In genomic region chr17:35639352-35639751, GRCm38 (mm10) we compare ENCODE assay signal across 15 mouse cellular contexts. TPM values are rescaled to one million over a fixed set of nuclear protein-coding genes. Genes with fewer than 3 reads are reported as not detected.
A peak's percentile ranks its signal among the peaks of the same experiment; 100 is the strongest.
DNase-seq lines count a peak whose midpoint lies in the region; ATAC-seq and TF ChIP-seq lines count a peak whose summit lies in the region.
"Had no signal": no experiment of that assay in that cellular context is flagged by ENCODE, and none has a peak within 500 bp of the region (broad histone marks: within the 10 kb centered on the region; RNA-seq: fewer than 3 reads in every experiment).

No protein-coding gene starts in this region.

- H3K9me3 ChIP-seq in heart, embryonic 13.5 days: no peaks in the 10 kb centered on the region
- no peaks in the 10 kb centered on the region for H3K9me3 ChIP-seq in lung, embryonic 14.5 days (ENCODE audit: low read depth, low read length)
- no peaks in the 10 kb centered on the region for H3K9me3 ChIP-seq in neural tube, embryonic 15.5 days (replicated peaks)

- 28% methylated on average over 6 of the region's 6 CpGs for WGBS in heart, embryonic 13.5 days
- WGBS in lung, embryonic 14.5 days: 46% methylated on average over 6 of the region's 6 CpGs
- WGBS in neural tube, embryonic 15.5 days: 85% methylated on average over 6 of the region's 6 CpGs

- peak overlapping the region; percentile 64 for H3K4me2 ChIP-seq in heart, embryonic 13.5 days
- H3K4me2 ChIP-seq in lung, embryonic 14.5 days: peak overlapping the region; percentile 39
- H3K4me2 ChIP-seq in neural tube, embryonic 15.5 days: peak overlapping the region; percentile 34

- peaks cover 23% of the 10 kb centered on the region for H3K4me1 ChIP-seq in heart, embryonic 13.5 days
- H3K4me1 ChIP-seq in lung, embryonic 14.5 days (ENCODE audit: insufficient read depth): peaks cover 14% of the 10 kb centered on the region
- peaks cover 7% of the 10 kb centered on the region for H3K4me1 ChIP-seq in embryonic fibroblast, embryonic 13.5 days (ENCODE audit: control insufficient read depth, insufficient read depth, low read length)
- H3K4me1 ChIP-seq in neural tube, embryonic 15.5 days: peaks cover 4% of the 10 kb centered on the region

- H3K4me3 ChIP-seq in heart, embryonic 13.5 days: peak overlapping the region; percentile 33
- H3K4me3 ChIP-seq in lung, embryonic 14.5 days (ENCODE audit: low read depth, low read length): no peak overlapping the region
- H3K4me3 ChIP-seq in embryonic fibroblast, embryonic 13.5 days (ENCODE audit: insufficient read depth, low read length): no peak overlapping the region
- H3K4me3 ChIP-seq in neural tube, embryonic 15.5 days (replicated peaks): no peak overlapping the region

- peaks cover 41% of the 10 kb centered on the region for H3K27me3 ChIP-seq in heart, embryonic 13.5 days (replicated peaks)
- no peaks in the 10 kb centered on the region for H3K27me3 ChIP-seq in lung, embryonic 14.5 days (ENCODE audit: insufficient read depth, low read length)
- peaks cover 7% of the 10 kb centered on the region; the same call in 1 of the 2 replicates for H3K27me3 ChIP-seq in neural tube, embryonic 15.5 days (replicated peaks)

- TF ChIP-seq POLR2A in embryonic fibroblast, embryonic 13.5 days (IDR thresholded peaks at IDR 0.05; ENCODE audit: low read depth, low read length): no peak

- no peaks in the 10 kb centered on the region for H3K36me3 ChIP-seq in heart, embryonic 13.5 days
- H3K36me3 ChIP-seq in lung, embryonic 14.5 days (ENCODE audit: insufficient read depth): no peaks in the 10 kb centered on the region
- no peaks in the 10 kb centered on the region for H3K36me3 ChIP-seq in neural tube, embryonic 15.5 days

- no peak for ATAC-seq in heart, embryonic 13.5 days (ENCODE audit: extremely low read depth, insufficient number of reproducible peaks, low FRiP score, low TSS enrichment)
- ATAC-seq in lung, embryonic 14.5 days (ENCODE audit: insufficient read depth): no peak
- no peak for ATAC-seq in neural tube, embryonic 15.5 days (ENCODE audit: low FRiP score)

- intact Hi-C loops in heart, postnatal 14 days (cut with DNase I): no loop called here

- H3K27ac ChIP-seq in heart, embryonic 13.5 days (replicated peaks): peak overlapping the region; percentile 84
- peak overlapping the region; percentile 79 for H3K27ac ChIP-seq in lung, embryonic 14.5 days (ENCODE audit: low read depth)
- peak overlapping the region; percentile 85 for H3K27ac ChIP-seq in embryonic fibroblast, embryonic 13.5 days (ENCODE audit: insufficient read depth, low read length)
- H3K27ac ChIP-seq in neural tube, embryonic 15.5 days (replicated peaks): no peak overlapping the region

- peak overlapping the region; percentile 52 for H3K9ac ChIP-seq in heart, embryonic 13.5 days
- H3K9ac ChIP-seq in lung, embryonic 14.5 days: no peak overlapping the region
- no peak overlapping the region for H3K9ac ChIP-seq in neural tube, embryonic 15.5 days (replicated peaks)

- TF ChIP-seq CTCF in lung, embryonic 14.5 days (IDR thresholded peaks at IDR 0.05; ENCODE audit: low read depth): no peak
- no peak for TF ChIP-seq CTCF in embryonic fibroblast, embryonic 13.5 days (IDR thresholded peaks at IDR 0.05; ENCODE audit: borderline replicate concordance, insufficient read depth, low read length)

- DNase-seq in heart, postnatal 14 days: no peak
- no peak for DNase-seq in lung, embryonic 14.5 days
- DNase-seq in lung, postnatal 4 days: no peak
- DNase-seq in frontal cortex, postnatal 25 days (ENCODE audit: low spot score in 2 of 2): no peak
- DNase-seq in adrenal gland, postnatal 4 days (ENCODE audit: low spot score in 2 of 2): no peak

RNA-seq across cellular contexts. Expression of gene Mucl3, which starts 4.1 kb away (rescaled TPM):
- 0.36 and 0.39 TPM in 2 replicates for polyA plus RNA-seq in heart, embryonic 13.5 days (2015; fragmentation: Nextera tagmentation; extraction: Ambion mirVana)
- not detected for total RNA-seq in heart, postnatal 14 days (2021)
- 1.0 and 1.4 TPM in 2 replicates for polyA plus RNA-seq in lung, embryonic 14.5 days (2014; fragmentation: Nextera tagmentation; extraction: Ambion mirVana)
- polyA plus RNA-seq in embryonic fibroblast, embryonic 13.5 days (2011; ENCODE audit: insufficient read length, low read depth, missing spikeins): 0.18 and 0.19 TPM in 2 replicates
- polyA plus RNA-seq in neural tube, embryonic 15.5 days (2015; fragmentation: Nextera tagmentation; extraction: Ambion mirVana): 0.22 TPM in 1 of 2 replicates, not detected in the other
- total RNA-seq in adrenal gland, postnatal 4 days (2021): under 1 TPM in 1 of 2 experiments, not detected in 1; 0.11 TPM
- total RNA-seq: heart, adult 18-20 months; left cerebral cortex, postnatal 10 days had no signal
- polyA plus RNA-seq: liver, embryonic 16.5 days; midbrain, embryonic 14.5 days; neural tube, embryonic 11.5 days; spleen, adult 2 months had no signal

RNA-seq across cellular contexts. Expression of gene Gm9573, which starts 12.9 kb away (rescaled TPM):
- not detected in 2 replicates for polyA plus RNA-seq in heart, embryonic 13.5 days (2015; fragmentation: Nextera tagmentation; extraction: Ambion mirVana)
- not detected for total RNA-seq in heart, postnatal 14 days (2021)
- polyA plus RNA-seq in lung, embryonic 14.5 days (2014; fragmentation: Nextera tagmentation; extraction: Ambion mirVana): not detected in 2 replicates
- polyA plus RNA-seq in embryonic fibroblast, embryonic 13.5 days (2011; ENCODE audit: insufficient read length, low read depth, missing spikeins): not detected in 2 replicates
- not detected in 2 replicates for polyA plus RNA-seq in neural tube, embryonic 15.5 days (2015; fragmentation: Nextera tagmentation; extraction: Ambion mirVana)
- not detected for total RNA-seq in adrenal gland, postnatal 4 days (2021)
- total RNA-seq: heart, adult 18-20 months; left cerebral cortex, postnatal 10 days had no signal
- polyA plus RNA-seq: forebrain, embryonic 11.5 days; liver, embryonic 16.5 days; midbrain, embryonic 14.5 days; neural tube, embryonic 11.5 days; spleen, adult 2 months had no signal

RNA-seq across cellular contexts. Expression of gene Vars2, which starts 28.0 kb away (rescaled TPM):
- 12.2 and 13.5 TPM in 2 replicates for polyA plus RNA-seq in heart, embryonic 13.5 days (2015; fragmentation: Nextera tagmentation; extraction: Ambion mirVana)
- 10 to 100 TPM; 29.6 to 30.7 TPM for total RNA-seq in heart, postnatal 14 days (2021)
- 22.4 and 24.1 TPM in 2 replicates for polyA plus RNA-seq in lung, embryonic 14.5 days (2014; fragmentation: Nextera tagmentation; extraction: Ambion mirVana)
- 12.3 and 14.3 TPM in 2 replicates for polyA plus RNA-seq in embryonic fibroblast, embryonic 13.5 days (2011; ENCODE audit: insufficient read length, low read depth, missing spikeins)
- polyA plus RNA-seq in neural tube, embryonic 15.5 days (2015; fragmentation: Nextera tagmentation; extraction: Ambion mirVana): 12.8 and 17.9 TPM in 2 replicates
- total RNA-seq in adrenal gland, postnatal 4 days (2021): 10 to 100 TPM; 57.7 to 61.0 TPM

RNA-seq across cellular contexts. Expression of gene Gtf2h4, which starts 34.2 kb away (rescaled TPM):
- 25.7 and 27.7 TPM in 2 replicates for polyA plus RNA-seq in heart, embryonic 13.5 days (2015; fragmentation: Nextera tagmentation; extraction: Ambion mirVana)
- total RNA-seq in heart, postnatal 14 days (2021): 10 to 100 TPM; 16.8 to 23.2 TPM
- 47.4 and 49.3 TPM in 2 replicates for polyA plus RNA-seq in lung, embryonic 14.5 days (2014; fragmentation: Nextera tagmentation; extraction: Ambion mirVana)
- polyA plus RNA-seq in embryonic fibroblast, embryonic 13.5 days (2011; ENCODE audit: insufficient read length, low read depth, missing spikeins): 28.7 and 40.5 TPM in 2 replicates
- polyA plus RNA-seq in neural tube, embryonic 15.5 days (2015; fragmentation: Nextera tagmentation; extraction: Ambion mirVana): 24.1 and 30.7 TPM in 2 replicates
- 10 to 100 TPM; 30.1 to 31.4 TPM for total RNA-seq in adrenal gland, postnatal 4 days (2021)

RNA-seq across cellular contexts. Expression of gene Sfta2, which starts 38.0 kb away (rescaled TPM):
- polyA plus RNA-seq in heart, embryonic 13.5 days (2015; fragmentation: Nextera tagmentation; extraction: Ambion mirVana): 1.5 and 1.8 TPM in 2 replicates
- total RNA-seq in heart, postnatal 14 days (2021): not detected
- 61.3 and 64.3 TPM in 2 replicates for polyA plus RNA-seq in lung, embryonic 14.5 days (2014; fragmentation: Nextera tagmentation; extraction: Ambion mirVana)
- polyA plus RNA-seq in embryonic fibroblast, embryonic 13.5 days (2011; ENCODE audit: insufficient read length, low read depth, missing spikeins): not detected in 2 replicates
- 0.40 TPM in 1 of 2 replicates, not detected in the other for polyA plus RNA-seq in neural tube, embryonic 15.5 days (2015; fragmentation: Nextera tagmentation; extraction: Ambion mirVana)
- total RNA-seq in adrenal gland, postnatal 4 days (2021): not detected
- total RNA-seq: heart, adult 18-20 months; left cerebral cortex, postnatal 10 days had no signal
- polyA plus RNA-seq: forebrain, embryonic 11.5 days; liver, embryonic 16.5 days; midbrain, embryonic 14.5 days; neural tube, embryonic 11.5 days; spleen, adult 2 months had no signal
